Mouse (Mus musculus) urinary bladder, postnatal 25 days (tissue): ENCODE measurements around the gene Cdk17.

Source experiments
- DNase-seq: peaks from one replicate; pipeline ENCODE4 v3.0.0; 2022; ENCODE audit warnings: low spot score

Cdk17 gene

GRCm38 (mm10) chr10:93231490-93231889, 70.8 kb downstream of the Cdk17 start:
- DNase-seq = no peak

GRCm38 (mm10) chr10:93231893-93232292, 71.2 kb downstream of the Cdk17 start:
- DNase-seq = no peak

GRCm38 (mm10) chr10:93233665-93234194, 73.1 kb downstream of the Cdk17 start:
- DNase-seq = no peak

- DNase-seq = no peak
Measured at GRCm38 (mm10) chr10:93234692-93235091, 74.0 kb downstream of the Cdk17 start.

GRCm38 (mm10) chr10:93239201-93239806, 78.6 kb downstream of the Cdk17 start:
- no peak for DNase-seq

GRCm38 (mm10) chr10:93242208-93242607, 81.5 kb downstream of the Cdk17 start:
- no peak for DNase-seq

GRCm38 (mm10) chr10:93242861-93243260, 82.2 kb downstream of the Cdk17 start:
- DNase-seq = no peak

- DNase-seq = no peak
Measured at GRCm38 (mm10) chr10:93244209-93244705, 83.6 kb downstream of the Cdk17 start.

GRCm38 (mm10) chr10:93246185-93246920, 85.7 kb downstream of the Cdk17 start:
- DNase-seq = no peak

- no peak for DNase-seq
Measured at GRCm38 (mm10) chr10:93247422-93247821, 86.7 kb downstream of the Cdk17 start.

GRCm38 (mm10) chr10:93247902-93248301, 87.2 kb downstream of the Cdk17 start:
- no peak for DNase-seq

GRCm38 (mm10) chr10:93248416-93248815, 87.7 kb downstream of the Cdk17 start:
- DNase-seq = no peak

GRCm38 (mm10) chr10:93249901-93250300, 89.2 kb downstream of the Cdk17 start:
- DNase-seq = no peak

GRCm38 (mm10) chr10:93250436-93251317, 90.0 kb downstream of the Cdk17 start:
- no peak for DNase-seq

- DNase-seq = no peak
Measured at GRCm38 (mm10) chr10:93251426-93251825, 90.8 kb downstream of the Cdk17 start.

- no peak for DNase-seq
Measured at GRCm38 (mm10) chr10:93252661-93253060, 92.0 kb downstream of the Cdk17 start.

- no peak for DNase-seq
Measured at GRCm38 (mm10) chr10:93253156-93253555, 92.5 kb downstream of the Cdk17 start.

- no peak for DNase-seq
Measured at GRCm38 (mm10) chr10:93255294-93255693, 94.6 kb downstream of the Cdk17 start.

- DNase-seq = no peak
Measured at GRCm38 (mm10) chr10:93259826-93260225, 99.2 kb downstream of the Cdk17 start.

- no peak for DNase-seq
Measured at GRCm38 (mm10) chr10:93261132-93261980, 100.7 kb downstream of the Cdk17 start.

- no peak for DNase-seq
Measured at GRCm38 (mm10) chr10:93261981-93262499, 101.4 kb downstream of the Cdk17 start.
